Mouse (Mus musculus): ENCODE data around the gene Iqgap1. TPM values are rescaled to one million over a fixed set of nuclear protein-coding genes. Genes with fewer than 3 reads are reported as not detected.
"Not testable (repeated sequence)": the region's sequence is repeated elsewhere in the genome, so short reads cannot be mapped to it uniquely, and the experiment has no call there.

Iqgap1 gene
- polyA plus RNA-seq, 1 experiment from 2014 or later: 38.9 TPM

DNA sequence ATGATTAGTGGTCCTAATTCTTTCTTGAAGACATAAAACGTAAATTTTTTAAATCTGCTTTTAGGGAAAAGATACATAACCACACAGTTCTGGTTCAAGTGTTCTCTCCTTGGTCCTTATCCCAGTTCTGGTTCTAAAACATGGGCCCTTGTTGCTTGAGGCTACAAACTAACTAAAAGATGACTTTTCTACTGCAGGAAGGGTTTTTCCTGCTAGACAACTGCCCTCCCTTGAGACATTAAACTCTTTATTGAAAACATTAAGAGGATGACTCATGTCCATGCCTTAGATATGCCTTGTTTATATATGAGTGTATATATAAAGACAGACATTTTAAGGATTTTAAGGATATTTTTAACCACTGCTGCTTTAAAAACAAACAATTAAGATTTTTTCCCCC lies 17.4 kb upstream of the Iqgap1 start:
- Histone ChIP-seq H3K4me2 (no peak overlapping the region), H3K27ac (no peak overlapping the region), H3K27me3 (no peaks in the 10 kb centered on the region), H3K9ac (replicated peaks) (no peak overlapping the region), H3K4me3 (replicated peaks) (no peak overlapping the region), H3K9me3 (no peaks in the 10 kb centered on the region), H3K4me1 (replicated peaks) (no peaks in the 10 kb centered on the region), H3K36me3 (no peaks in the 10 kb centered on the region)
- ATAC-seq (ENCODE audit: insufficient number of reproducible peaks, insufficient read depth, low FRiP score, low TSS enrichment, low read depth): no peak
- WGBS: 93% methylated on average over 1 of the region's 1 CpGs

DNA sequence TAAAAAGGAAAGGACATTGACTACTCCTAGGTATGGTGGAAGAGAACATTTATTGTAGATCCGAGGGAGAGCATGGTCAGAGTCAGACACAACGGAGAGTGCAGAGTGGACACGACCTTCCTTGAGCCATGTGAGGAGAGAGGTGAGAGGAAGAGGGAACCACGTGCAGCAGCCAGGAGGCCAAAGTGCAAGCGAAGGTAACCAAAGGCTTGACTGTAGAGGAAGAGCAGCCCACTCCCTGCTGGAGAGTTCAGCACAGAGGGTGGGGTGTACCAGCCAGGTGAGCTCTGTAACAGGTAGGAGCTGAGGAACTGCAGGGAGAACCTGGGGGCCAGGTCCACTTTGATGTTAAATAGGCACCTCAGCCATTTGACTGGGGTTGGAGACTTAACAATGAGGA lies 16.4 kb upstream of the Iqgap1 start:
- no peaks in the 10 kb centered on the region; the same call in 1 of the 2 replicates for H3K27me3 ChIP-seq
- no peak overlapping the region for H3K27ac ChIP-seq
- whole genome bisulfite sequencing: 75% methylated on average over 5 of the region's 5 CpGs
- no peak overlapping the region for H3K4me3 ChIP-seq (replicated peaks)
- no peak overlapping the region for H3K4me2 ChIP-seq
- H3K9me3 ChIP-seq: no peaks in the 10 kb centered on the region
- 0 out of 2 replicates have a peak, but pooled peaks cover 3% of the 10 kb centered on the region for H3K4me1 ChIP-seq (replicated peaks)
- ATAC-seq (ENCODE audit: insufficient number of reproducible peaks, insufficient read depth, low FRiP score, low TSS enrichment, low read depth): no peak
- H3K9ac ChIP-seq (replicated peaks): no peak overlapping the region
- H3K36me3 ChIP-seq: no peaks in the 10 kb centered on the region

DNA sequence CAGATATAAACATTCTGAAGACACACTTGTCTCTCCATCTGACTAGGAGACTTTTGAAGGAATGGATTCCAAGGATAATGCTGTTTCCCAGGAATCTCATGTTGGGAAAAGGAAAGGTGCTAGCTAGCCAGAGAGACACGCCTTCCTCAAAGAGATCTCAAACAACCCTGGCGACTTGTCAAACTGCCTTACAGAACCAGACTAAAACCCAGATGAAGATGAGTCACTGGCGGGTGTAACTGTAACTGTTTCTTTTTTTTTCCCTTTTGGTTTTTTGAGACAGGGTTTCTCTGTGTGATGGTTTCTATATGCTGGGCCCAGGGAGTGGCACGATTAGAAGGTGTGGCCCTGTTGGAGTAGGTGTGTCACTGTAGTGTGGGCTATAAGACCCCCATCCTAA lies 15.2 kb upstream of the Iqgap1 start:
- H3K9ac ChIP-seq (replicated peaks): no peak overlapping the region
- no peaks in the 10 kb centered on the region; the same call in 1 of the 2 replicates for H3K27me3 ChIP-seq
- H3K4me2 ChIP-seq: no peak overlapping the region
- ATAC-seq (ENCODE audit: insufficient number of reproducible peaks, insufficient read depth, low FRiP score, low TSS enrichment, low read depth): no peak
- H3K4me3 ChIP-seq (replicated peaks): no peak overlapping the region
- WGBS: 79% methylated on average over 4 of the region's 4 CpGs
- no peaks in the 10 kb centered on the region for H3K9me3 ChIP-seq
- H3K4me1 ChIP-seq (replicated peaks): peaks cover 4% of the 10 kb centered on the region; the same call in 1 of the 2 replicates
- no peaks in the 10 kb centered on the region for H3K36me3 ChIP-seq
- H3K27ac ChIP-seq: no peak overlapping the region

DNA sequence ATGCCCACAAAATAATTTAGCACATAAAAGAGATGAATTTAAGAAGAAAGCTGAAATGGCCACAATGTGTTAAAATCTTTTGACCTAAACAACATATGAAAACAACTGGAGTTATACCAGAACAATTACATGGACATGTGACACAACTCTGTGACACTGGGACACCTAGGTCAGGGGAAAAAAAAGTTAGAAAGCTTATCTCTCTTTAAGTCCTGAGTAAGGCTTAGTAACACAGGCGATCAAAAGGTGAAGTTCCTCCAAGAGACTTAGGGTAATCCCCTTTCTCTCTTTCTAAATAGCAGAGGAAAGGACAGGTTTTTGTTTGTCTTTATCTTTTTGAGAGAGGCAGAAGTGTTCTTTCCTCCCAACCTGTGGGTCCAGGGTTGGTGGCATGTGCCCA lies 14.5 kb upstream of the Iqgap1 start:
- Histone ChIP-seq H3K36me3 (no peaks in the 10 kb centered on the region), H3K9me3 (no peaks in the 10 kb centered on the region), H3K9ac (replicated peaks) (no peak overlapping the region), H3K27ac (no peak overlapping the region), H3K4me3 (replicated peaks) (no peak overlapping the region), H3K27me3 (no peaks in the 10 kb centered on the region; the same call in 1 of the 2 replicates), H3K4me2 (no peak overlapping the region), H3K4me1 (replicated peaks) (peaks cover 7% of the 10 kb centered on the region; the same call in 1 of the 2 replicates)
- WGBS: 64% methylated on average over 1 of the region's 1 CpGs
- ATAC-seq (ENCODE audit: insufficient number of reproducible peaks, insufficient read depth, low FRiP score, low TSS enrichment, low read depth): no peak

DNA sequence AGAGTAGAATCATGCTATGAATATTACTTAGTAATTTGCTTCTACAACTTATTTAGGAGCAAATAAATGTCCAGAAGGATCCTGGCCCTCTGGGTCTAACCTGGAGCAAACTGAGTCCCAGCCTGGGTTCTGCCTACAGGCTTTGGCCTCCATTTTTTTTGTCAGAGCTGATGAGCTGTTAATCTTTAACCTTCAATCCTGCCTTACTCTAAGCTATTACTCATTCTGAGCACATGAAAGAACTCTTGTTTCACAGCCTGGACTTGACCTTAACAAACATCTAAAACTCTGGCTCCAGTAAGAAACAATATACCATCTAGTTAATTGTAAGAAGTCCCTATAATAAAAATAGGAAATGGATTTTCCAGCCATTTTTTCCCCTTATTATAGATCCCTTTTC lies 14.0 kb upstream of the Iqgap1 start:
- H3K27ac ChIP-seq: no peak overlapping the region
- ATAC-seq (ENCODE audit: insufficient number of reproducible peaks, insufficient read depth, low FRiP score, low TSS enrichment, low read depth): no peak
- no peak overlapping the region for H3K9ac ChIP-seq (replicated peaks)
- peaks cover 7% of the 10 kb centered on the region; the same call in 1 of the 2 replicates for H3K4me1 ChIP-seq (replicated peaks)
- no peaks in the 10 kb centered on the region; the same call in 1 of the 2 replicates for H3K27me3 ChIP-seq
- no peak overlapping the region for H3K4me2 ChIP-seq
- H3K9me3 ChIP-seq: no peaks in the 10 kb centered on the region
- no peaks in the 10 kb centered on the region for H3K36me3 ChIP-seq
- no peak overlapping the region for H3K4me3 ChIP-seq (replicated peaks)

DNA sequence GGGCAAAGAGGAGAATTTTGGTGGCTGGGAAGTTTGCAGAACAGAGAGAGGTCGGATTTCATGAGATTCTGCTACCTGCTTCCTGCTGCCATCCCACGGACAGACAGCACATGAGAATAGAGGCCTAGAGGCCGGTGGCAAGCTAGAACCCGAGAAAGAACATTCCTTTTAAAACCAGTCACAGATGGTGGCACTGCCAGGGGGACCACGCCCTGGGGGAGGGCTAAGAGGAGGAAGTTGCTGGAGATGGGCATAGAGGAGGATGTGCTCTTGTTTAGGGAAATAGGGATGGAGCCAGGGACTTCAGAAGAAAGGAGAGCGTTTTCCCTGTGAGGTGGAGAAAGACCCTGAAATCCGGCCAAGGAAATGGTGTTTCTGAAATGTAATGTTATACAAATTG lies 12.5 kb upstream of the Iqgap1 start:
- no peaks in the 10 kb centered on the region for H3K36me3 ChIP-seq
- H3K27me3 ChIP-seq: no peaks in the 10 kb centered on the region; the same call in 1 of the 2 replicates
- no peaks in the 10 kb centered on the region for H3K9me3 ChIP-seq
- no peak overlapping the region for H3K9ac ChIP-seq (replicated peaks)
- H3K4me2 ChIP-seq: no peak overlapping the region
- H3K4me3 ChIP-seq (replicated peaks): no peak overlapping the region
- ATAC-seq (ENCODE audit: insufficient number of reproducible peaks, insufficient read depth, low FRiP score, low TSS enrichment, low read depth): no peak
- H3K4me1 ChIP-seq (replicated peaks): peaks cover 7% of the 10 kb centered on the region; the same call in 1 of the 2 replicates
- WGBS: 37% methylated on average over 7 of the region's 7 CpGs
- no peak overlapping the region for H3K27ac ChIP-seq

DNA sequence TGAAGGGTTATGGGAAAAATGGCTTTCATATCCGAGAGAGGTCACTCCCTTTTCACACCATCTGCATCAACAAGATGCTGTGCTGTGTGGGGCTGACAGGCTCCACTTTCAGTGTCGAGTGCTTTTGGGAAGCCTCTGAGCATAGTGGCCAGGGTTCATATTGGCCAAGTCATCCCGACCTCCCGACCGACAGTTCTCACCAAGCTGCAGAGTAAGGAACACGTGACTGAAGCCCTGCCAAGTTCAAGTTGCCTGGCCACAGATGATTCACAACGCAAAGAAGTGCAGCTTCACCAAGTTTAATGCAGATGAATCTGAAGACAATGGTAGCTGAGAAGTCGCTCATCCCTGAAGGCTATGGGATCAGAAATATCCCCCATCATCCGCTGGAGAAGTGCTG lies 12.0 kb upstream of the Iqgap1 start:
- Histone ChIP-seq H3K4me1 (replicated peaks) (peaks cover 7% of the 10 kb centered on the region; the same call in 1 of the 2 replicates), H3K9ac (replicated peaks) (no peak overlapping the region), H3K4me2 (no peak overlapping the region), H3K27ac (no peak overlapping the region), H3K9me3 (no peaks in the 10 kb centered on the region), H3K4me3 (replicated peaks) (no peak overlapping the region), H3K36me3 (no peaks in the 10 kb centered on the region), H3K27me3 (no peaks in the 10 kb centered on the region; the same call in 1 of the 2 replicates)
- no peak for ATAC-seq (ENCODE audit: insufficient number of reproducible peaks, insufficient read depth, low FRiP score, low TSS enrichment, low read depth)
- WGBS: 46% methylated on average over 9 of the region's 9 CpGs

DNA sequence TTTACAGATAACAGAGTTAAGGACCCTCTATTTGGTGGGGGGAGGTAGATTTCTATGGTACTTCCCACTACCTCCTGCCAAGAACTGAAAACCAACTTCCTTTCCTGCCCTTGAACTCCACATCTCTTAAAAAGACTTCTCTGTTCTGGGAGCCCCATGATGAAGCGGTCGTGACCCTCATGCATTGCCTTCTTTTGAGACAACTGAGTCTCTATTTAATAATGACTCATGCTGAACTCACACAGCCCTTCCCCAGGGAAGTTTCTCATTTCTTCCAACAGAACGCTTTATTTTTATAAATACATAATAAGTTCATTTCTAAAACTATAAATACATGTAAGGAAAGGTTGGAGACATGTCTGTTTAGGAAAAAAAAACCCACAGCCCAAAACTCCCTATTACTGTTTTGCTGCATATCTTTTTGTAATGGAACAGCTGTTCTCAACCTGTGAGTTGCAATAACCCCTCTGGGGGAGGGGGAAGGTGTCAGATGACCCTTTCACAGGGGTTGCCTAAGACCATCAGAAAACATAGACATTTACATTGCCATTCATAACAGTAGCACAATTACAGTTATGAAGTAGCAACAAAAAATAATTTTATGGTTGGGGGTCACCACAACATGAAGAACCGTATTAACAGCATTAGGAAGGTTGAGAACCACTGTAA lies 10.3 kb upstream of the Iqgap1 start:
- no peak overlapping the region for H3K27ac ChIP-seq
- no peak overlapping the region for H3K4me2 ChIP-seq
- peaks cover 7% of the 10 kb centered on the region; the same call in 1 of the 2 replicates for H3K4me1 ChIP-seq (replicated peaks)
- H3K4me3 ChIP-seq (replicated peaks): no peak overlapping the region
- H3K36me3 ChIP-seq: no peaks in the 10 kb centered on the region
- H3K9ac ChIP-seq (replicated peaks): no peak overlapping the region
- 64% methylated on average over 4 of the region's 4 CpGs for WGBS
- no peaks in the 10 kb centered on the region for H3K9me3 ChIP-seq
- ATAC-seq (ENCODE audit: insufficient number of reproducible peaks, insufficient read depth, low FRiP score, low TSS enrichment, low read depth): no peak
- H3K27me3 ChIP-seq: no peaks in the 10 kb centered on the region; the same call in 1 of the 2 replicates

DNA sequence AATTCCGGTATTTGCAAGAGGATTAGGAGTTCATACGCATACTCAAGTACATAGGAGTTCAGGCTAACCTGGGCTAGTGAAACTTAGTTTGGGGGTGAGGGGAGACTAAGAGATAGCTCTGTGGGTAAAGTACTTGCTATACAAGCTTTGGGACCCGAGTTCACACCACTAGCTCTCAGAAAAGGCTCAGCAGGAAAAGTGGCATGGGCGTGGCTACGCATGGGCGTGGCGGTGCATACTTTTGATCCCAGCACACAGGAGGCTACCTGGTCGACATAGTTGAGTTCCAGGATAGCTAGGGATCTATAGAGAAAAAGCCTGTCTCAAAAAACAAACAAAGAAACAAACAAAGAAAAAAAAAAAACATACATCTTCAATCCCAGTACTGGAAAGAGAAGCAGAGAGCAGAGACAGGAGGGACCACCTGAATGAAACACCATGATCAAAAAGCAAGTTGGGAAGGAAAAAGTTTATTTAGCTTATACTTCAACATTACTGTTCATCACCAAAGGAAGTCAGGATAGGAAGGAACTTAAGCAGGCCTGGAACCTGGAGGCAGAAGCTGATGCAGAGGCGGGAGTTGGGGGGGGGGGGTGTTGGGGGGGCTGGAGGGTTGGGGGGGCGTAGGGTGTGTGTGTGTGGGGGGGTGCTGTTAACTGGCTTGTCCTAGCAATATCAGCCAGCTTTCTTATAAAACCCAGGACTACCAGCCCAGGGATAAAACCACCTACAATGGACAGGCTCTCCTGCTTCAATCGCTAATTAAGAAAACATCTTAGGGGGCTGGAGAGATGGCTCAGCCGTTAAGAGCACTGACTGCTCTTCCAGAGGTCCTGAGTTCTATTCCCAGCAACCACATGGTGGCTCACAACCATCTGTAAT lies 8.1 kb upstream of the Iqgap1 start:
- Histone ChIP-seq H3K27ac (no peak overlapping the region), H3K4me2 (no peak overlapping the region), H3K9me3 (no peaks in the 10 kb centered on the region), H3K4me1 (replicated peaks) (peaks cover 7% of the 10 kb centered on the region; the same call in 1 of the 2 replicates), H3K27me3 (no peaks in the 10 kb centered on the region; the same call in 1 of the 2 replicates), H3K4me3 (replicated peaks) (no peak overlapping the region), H3K9ac (replicated peaks) (no peak overlapping the region), H3K36me3 (no peaks in the 10 kb centered on the region)
- 32% methylated on average over 11 of the region's 12 CpGs for WGBS
- no peak for ATAC-seq (ENCODE audit: insufficient number of reproducible peaks, insufficient read depth, low FRiP score, low TSS enrichment, low read depth)

DNA sequence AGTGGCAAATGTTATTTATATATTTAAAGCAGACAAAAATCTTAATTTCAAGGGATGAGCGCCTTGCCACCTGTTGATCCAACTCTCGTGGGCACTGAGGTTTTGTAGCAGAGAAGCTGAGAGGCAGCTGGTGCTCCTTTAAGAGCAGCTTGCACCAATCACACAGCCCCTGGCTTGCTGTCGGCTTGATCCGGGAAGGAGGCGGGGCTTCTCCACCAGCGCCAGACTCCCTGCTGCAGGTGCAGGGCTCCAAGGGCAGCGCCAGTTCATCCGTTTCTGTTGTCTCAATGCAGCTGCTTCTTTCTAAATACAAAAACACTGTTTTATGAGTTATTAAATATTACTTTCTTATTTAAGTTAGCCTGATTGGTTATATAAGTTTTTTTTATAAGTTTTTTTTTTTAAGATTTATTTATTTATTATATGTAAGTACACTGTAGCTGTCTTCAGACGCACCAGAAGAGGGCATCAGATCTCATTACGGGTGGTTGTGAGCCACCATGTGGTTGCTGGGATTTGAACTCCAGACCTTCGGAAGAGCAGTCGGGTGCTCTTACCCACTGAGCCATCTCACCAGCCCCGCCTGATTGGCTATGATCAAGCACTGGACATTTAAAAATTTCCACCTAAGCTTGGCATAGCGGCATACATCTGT lies 7.3 kb upstream of the Iqgap1 start:
- not testable (repeated sequence) for H3K27me3 ChIP-seq; H3K9ac ChIP-seq (replicated peaks); H3K4me3 ChIP-seq (replicated peaks); H3K4me1 ChIP-seq (replicated peaks); H3K4me2 ChIP-seq; H3K27ac ChIP-seq; H3K9me3 ChIP-seq; ATAC-seq (ENCODE audit: insufficient number of reproducible peaks, insufficient read depth, low FRiP score, low TSS enrichment, low read depth); H3K36me3 ChIP-seq
- WGBS: 18% methylated on average over 14 of the region's 14 CpGs

DNA sequence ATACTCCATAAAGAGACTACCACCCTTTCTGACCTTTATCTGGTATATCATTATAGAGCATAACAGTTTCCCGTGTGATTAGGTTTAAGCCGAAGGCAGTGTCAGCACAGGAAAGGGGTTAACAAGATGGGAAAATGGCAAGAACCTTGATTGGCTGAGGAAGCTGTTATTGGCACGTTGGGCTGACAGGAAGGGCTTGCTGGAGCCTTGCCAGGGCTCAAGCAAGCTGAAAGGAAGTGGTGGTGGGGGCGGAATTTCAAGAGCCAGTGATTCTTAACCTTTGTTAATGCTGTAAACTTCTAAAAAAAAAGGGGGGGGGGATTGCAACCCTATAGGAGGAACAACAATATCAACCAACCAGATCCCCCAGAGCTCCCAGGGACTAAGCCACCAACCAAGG lies 6.4 kb upstream of the Iqgap1 start:
- Histone ChIP-seq H3K4me1 (replicated peaks) (peaks cover 4% of the 10 kb centered on the region; the same call in 1 of the 2 replicates), H3K4me2 (no peak overlapping the region), H3K4me3 (replicated peaks) (no peak overlapping the region), H3K36me3 (no peaks in the 10 kb centered on the region), H3K27me3 (no peaks in the 10 kb centered on the region), H3K9me3 (no peaks in the 10 kb centered on the region), H3K9ac (replicated peaks) (no peak overlapping the region), H3K27ac (no peak overlapping the region)
- WGBS: 43% methylated on average over 4 of the region's 4 CpGs
- no peak for ATAC-seq (ENCODE audit: insufficient number of reproducible peaks, insufficient read depth, low FRiP score, low TSS enrichment, low read depth)

Measured in limb, embryonic 12.5 days (tissue).